22 mouse cellular contexts compared by ENCODE assay signal in genomic region chr6:100606805-100607204, GRCm38 (mm10).
DNase-seq lines count a peak whose midpoint lies in the region; ATAC-seq lines count a peak whose summit lies in the region.
"Had no signal": no experiment of that assay in that cellular context is flagged by ENCODE, and none has a peak within 500 bp of the region (broad histone marks: within the 10 kb centered on the region; RNA-seq: fewer than 3 reads in every experiment).

No protein-coding gene starts in this region.

- no peak overlapping the region for H3K9ac ChIP-seq in forebrain, embryonic 15.5 days (replicated peaks)
- H3K9ac ChIP-seq: embryonic facial prominence, embryonic 13.5 days; embryonic facial prominence, embryonic 15.5 days; forebrain, embryonic 12.5 days; forebrain, postnatal 0 days had no signal

- no peak overlapping the region for H3K27ac ChIP-seq in forebrain, embryonic 15.5 days (replicated peaks)
- H3K27ac ChIP-seq: embryonic facial prominence, embryonic 13.5 days; embryonic facial prominence, embryonic 15.5 days; forebrain, embryonic 10.5 days; forebrain, embryonic 12.5 days had no signal

- H3K9me3 ChIP-seq in forebrain, embryonic 15.5 days = no peaks in the 10 kb centered on the region
- H3K9me3 ChIP-seq: embryonic facial prominence, embryonic 13.5 days; embryonic facial prominence, embryonic 15.5 days; forebrain, embryonic 10.5 days; forebrain, embryonic 12.5 days had no signal

- H3K4me2 ChIP-seq in forebrain, embryonic 15.5 days (replicated peaks) = no peak overlapping the region
- H3K4me2 ChIP-seq: embryonic facial prominence, embryonic 13.5 days; embryonic facial prominence, embryonic 15.5 days; forebrain, embryonic 12.5 days had no signal

- intact Hi-C loops in heart, postnatal 14 days (cut with DNase I) = no loop called here

- no peak overlapping the region for H3K4me3 ChIP-seq in forebrain, embryonic 15.5 days
- H3K4me3 ChIP-seq: embryonic facial prominence, embryonic 13.5 days; embryonic facial prominence, embryonic 15.5 days; erythroblast, embryonic 14.5 days; forebrain, embryonic 10.5 days; forebrain, embryonic 12.5 days had no signal

- WGBS in forebrain, embryonic 15.5 days = 83% methylated on average over 4 of the region's 4 CpGs

- no peak for ATAC-seq in forebrain, embryonic 15.5 days (replicated peaks)
- ATAC-seq: forebrain, embryonic 14.5 days; forebrain, postnatal 0 days had no signal

- peak; percentile 37 for DNase-seq in heart, adult 11 months
- DNase-seq in heart, postnatal 14 days = no peak
- DNase-seq in urinary bladder, postnatal 14 days (ENCODE audit: low spot score) = peak; percentile 10
- no peak for DNase-seq in urinary bladder, postnatal 36 days (ENCODE audit: low spot score in 2 of 2)
- DNase-seq: adrenal gland, adult 2 months; adrenal gland, postnatal 10 days; adrenal gland, postnatal 25 days; cerebellum, adult 11 months; cerebellum, adult 18-20 months; cerebellum, adult 8-10 months; cerebellum, adult 9-11 months; cerebellum, postnatal 14 days; cerebellum, postnatal 36 days; embryo, embryonic 11 days; forebrain, postnatal 0 days had no signal

- no peaks in the 10 kb centered on the region for H3K4me1 ChIP-seq in forebrain, embryonic 15.5 days
- H3K4me1 ChIP-seq: forebrain, embryonic 12.5 days had no signal

- H3K36me3 ChIP-seq in forebrain, embryonic 15.5 days = no peaks in the 10 kb centered on the region
- H3K36me3 ChIP-seq: embryonic facial prominence, embryonic 13.5 days; embryonic facial prominence, embryonic 15.5 days had no signal

- no peaks in the 10 kb centered on the region for H3K27me3 ChIP-seq in forebrain, embryonic 15.5 days
- H3K27me3 ChIP-seq: embryonic facial prominence, embryonic 13.5 days; embryonic facial prominence, embryonic 15.5 days; forebrain, embryonic 12.5 days had no signal

Comparison
In these comparisons a context has a peak if more than half of its experiments do, and no peak if none do; other contexts are left out.
1. DNase-seq: peak in heart, adult 11 months (single experiment) and urinary bladder, postnatal 14 days (single experiment); none in heart, postnatal 14 days (0 of 2) and urinary bladder, postnatal 36 days (0 of 2).